Mouse (Mus musculus) bone marrow, adult 2 months (tissue): ENCODE data around the gene Aebp2. TPM values are rescaled to one million over a fixed set of nuclear protein-coding genes. Genes with fewer than 3 reads are reported as not detected.
A peak's percentile ranks its signal among the peaks of the same experiment; 100 is the strongest.

Experiments
- H3K27ac ChIP-seq: fragments of 200-500 bp; 2 replicates; pipeline ENCODE4 v1.5.1; 2012; ENCODE audit warnings: low read depth, mild to moderate bottlenecking, control low read depth, inconsistent platforms, low read length; ENCODE audit not compliant: control insufficient read depth, poor library complexity, insufficient read depth
- H3K4me1 ChIP-seq: fragments of 200-500 bp; 2 replicates; pipeline ENCODE4 v1.6.1; 2011; ENCODE audit warnings: low read length; ENCODE audit not compliant: control insufficient read depth, insufficient read depth
- H3K4me3 ChIP-seq: fragments of 200-500 bp; replicated peaks from 2 replicates; pipeline ENCODE3; 2011; ENCODE audit warnings: mild to moderate bottlenecking, low read depth, low read length, control low read depth; ENCODE audit not compliant: control insufficient read depth
- CTCF ChIP-seq: fragments of 200-500 bp; IDR thresholded peaks from 2 replicates; pipeline ENCODE4 v1.5.1; 2011; ENCODE audit warnings: low read length, control low read depth; ENCODE audit not compliant: control insufficient read depth, insufficient read depth
- POLR2A ChIP-seq: fragments of 200-500 bp; IDR thresholded peaks from 2 replicates; pipeline ENCODE4 v1.6.1; 2011; ENCODE audit warnings: low read depth, mild to moderate bottlenecking, control low read depth, low read length, borderline replicate concordance; ENCODE audit not compliant: control insufficient read depth
- WGBS: fragments of 180-500 bp; shearing (Covaris S2); methylation state at CpG from one replicate; pipeline ENCODE4 v1.1.7; 2018; 5-methylcytosine and 5-hydroxymethylcytosine counted together
- polyA plus RNA-seq: library from polyadenylated mRNA; stranded (reverse); fragments of >200 nt; gene quantifications from 2 replicates; pipeline ENCODE4 v1.2.4, GENCODE M21; 2011; ENCODE audit warnings: low replicate concordance; ENCODE audit not compliant: missing spikeins, insufficient read depth, insufficient read length

Aebp2 gene
- polyA plus RNA-seq, 1 experiment, result 12.2 TPM

GRCm38 (mm10) chr6:140611893-140612473, 10.5 kb upstream of the Aebp2 start:
- no peak overlapping the region for H3K4me3 ChIP-seq
- TF ChIP-seq CTCF, result no peak
- TF ChIP-seq POLR2A, result no peak
- no peaks in the 10 kb centered on the region for H3K4me1 ChIP-seq
- 83% methylated on average over 13 of the region's 13 CpGs for WGBS
- no peak overlapping the region for H3K27ac ChIP-seq

GRCm38 (mm10) chr6:140613822-140614221, 8.6 kb upstream of the Aebp2 start:
- no peak overlapping the region for H3K4me3 ChIP-seq
- WGBS, result 54% methylated on average over 3 of the region's 3 CpGs
- TF ChIP-seq CTCF, result no peak
- TF ChIP-seq POLR2A, result no peak
- no peaks in the 10 kb centered on the region for H3K4me1 ChIP-seq
- no peak overlapping the region for H3K27ac ChIP-seq

- no peaks in the 10 kb centered on the region; the same call in 1 of the 2 replicates for H3K4me1 ChIP-seq
- H3K4me3 ChIP-seq, result no peak overlapping the region
- WGBS, result 49% methylated on average over 11 of the region's 11 CpGs
- no peak for TF ChIP-seq POLR2A
- TF ChIP-seq CTCF, result no peak
- H3K27ac ChIP-seq, result no peak overlapping the region
Measured at GRCm38 (mm10) chr6:140614711-140615110, 7.8 kb upstream of the Aebp2 start.

- 75% methylated on average over 13 of the region's 13 CpGs for WGBS
- no peak overlapping the region for H3K4me3 ChIP-seq
- no peak for TF ChIP-seq CTCF
- no peak for TF ChIP-seq POLR2A
- H3K27ac ChIP-seq, result no peak overlapping the region
- no peaks in the 10 kb centered on the region; the same call in 1 of the 2 replicates for H3K4me1 ChIP-seq
Measured at GRCm38 (mm10) chr6:140620531-140621349, 1.7 kb upstream of the Aebp2 start.

- no peak overlapping the region for H3K4me3 ChIP-seq
- no peak overlapping the region for H3K27ac ChIP-seq
- H3K4me1 ChIP-seq, result no peaks in the 10 kb centered on the region; the same call in 1 of the 2 replicates
- TF ChIP-seq POLR2A, result no peak
- TF ChIP-seq CTCF, result no peak
- 91% methylated on average over 1 of the region's 1 CpGs for WGBS
Measured at GRCm38 (mm10) chr6:140621622-140622021, 841 bp upstream of the Aebp2 start.

GRCm38 (mm10) chr6:140623226-140624095, 998 bp downstream of the Aebp2 start:
- Histone ChIP-seq H3K4me3 (peak overlapping the region; percentile 88), H3K4me1 (no peaks in the 10 kb centered on the region; the same call in 1 of the 2 replicates), H3K27ac (peak overlapping the region; percentile 95)
- TF ChIP-seq CTCF (no peak), POLR2A (peak; percentile 39; the same call in 1 of the 2 replicates)
- under 1% methylated on average over 116 of the region's 117 CpGs for WGBS

- WGBS, result under 1% methylated on average over 80 of the region's 80 CpGs
- Histone ChIP-seq H3K4me3 (peak overlapping the region; percentile 88), H3K4me1 (no peaks in the 10 kb centered on the region; the same call in 1 of the 2 replicates), H3K27ac (peak overlapping the region; percentile 95)
- no peak for TF ChIP-seq POLR2A
- TF ChIP-seq CTCF, result no peak
Measured at GRCm38 (mm10) chr6:140624096-140625051, 1.9 kb downstream of the Aebp2 start.
